Mouse (Mus musculus) heart, adult 8-10 months (tissue): ENCODE results near the gene Agap1. TPM values are rescaled to one million over a fixed set of nuclear protein-coding genes. Genes with fewer than 3 reads are reported as not detected.

ENCODE experiments used
- DNase-seq: peaks from one replicate; pipeline ENCODE4 v3.0.0; 2022; ENCODE audit warnings: low spot score
- total RNA-seq, 4 experiments: library from RNA; stranded (reverse); gene quantifications; 2 replicates each; pipeline ENCODE4 v1.2.4; 2022

The Agap1 gene
- total RNA-seq, 4 experiments from 2014 or later, result 53.0 to 74.6 (median 64.9) TPM

DNA sequence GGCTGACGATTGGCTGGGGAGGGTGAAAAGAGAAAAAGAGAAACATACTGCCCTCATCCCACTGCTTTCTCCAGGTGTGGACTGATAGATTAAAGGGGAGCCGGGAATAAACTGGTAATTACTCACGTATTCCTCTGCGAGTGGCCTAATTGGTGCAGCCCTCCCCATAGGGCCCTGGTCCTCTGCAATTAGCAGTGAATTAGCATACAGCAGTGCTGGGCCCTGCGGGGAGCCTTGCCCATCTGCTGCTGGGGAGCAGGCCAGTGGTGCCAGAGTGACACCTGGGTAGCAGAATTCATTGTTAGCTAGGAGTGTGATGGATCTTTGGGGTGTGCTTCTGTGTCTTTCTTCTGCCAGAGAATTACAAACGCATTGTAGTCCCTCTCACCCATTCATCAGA, 87.9 kb downstream of the Agap1 start:
- no peak for DNase-seq

DNA sequence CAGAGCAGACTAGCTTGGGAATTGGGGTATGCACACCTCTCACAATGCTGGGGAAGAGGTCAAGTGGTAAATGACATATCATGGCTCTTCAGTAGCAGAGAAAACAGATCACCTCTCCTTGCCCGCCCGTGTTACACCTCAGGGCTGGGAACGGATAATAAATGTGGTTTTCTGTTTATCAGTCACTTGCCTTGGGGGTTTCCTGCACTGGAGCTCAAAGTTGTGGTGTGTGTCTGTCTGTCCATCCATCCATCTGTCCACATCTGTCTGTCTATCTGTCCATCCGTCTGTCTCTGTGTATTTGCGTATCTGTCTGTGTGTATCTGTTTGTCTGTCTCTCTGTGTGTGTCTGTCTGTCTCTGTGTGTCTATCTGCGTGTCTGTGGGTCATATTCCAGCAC, 88.7 kb downstream of the Agap1 start:
- DNase-seq, result no peak

DNA sequence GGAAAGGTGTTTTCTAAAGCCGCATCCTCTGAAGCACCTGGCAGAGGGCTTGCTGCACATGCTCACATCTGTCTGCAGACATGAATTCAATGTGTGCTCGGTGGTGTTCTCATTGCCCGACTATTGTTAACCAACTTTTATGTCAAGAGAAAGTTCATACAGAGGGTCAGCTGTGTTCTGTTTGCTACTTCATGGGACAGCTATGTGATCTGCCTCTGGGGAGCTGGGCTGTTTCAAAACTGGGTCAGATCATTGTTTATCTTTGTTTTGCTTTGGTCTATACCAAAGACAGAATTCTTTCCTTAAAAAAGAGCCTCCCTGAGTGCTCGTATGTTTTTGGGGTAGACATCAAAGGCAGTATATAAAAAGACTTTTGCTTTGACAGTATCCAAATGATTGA, 89.5 kb downstream of the Agap1 start:
- DNase-seq, result peak; percentile 50

DNA sequence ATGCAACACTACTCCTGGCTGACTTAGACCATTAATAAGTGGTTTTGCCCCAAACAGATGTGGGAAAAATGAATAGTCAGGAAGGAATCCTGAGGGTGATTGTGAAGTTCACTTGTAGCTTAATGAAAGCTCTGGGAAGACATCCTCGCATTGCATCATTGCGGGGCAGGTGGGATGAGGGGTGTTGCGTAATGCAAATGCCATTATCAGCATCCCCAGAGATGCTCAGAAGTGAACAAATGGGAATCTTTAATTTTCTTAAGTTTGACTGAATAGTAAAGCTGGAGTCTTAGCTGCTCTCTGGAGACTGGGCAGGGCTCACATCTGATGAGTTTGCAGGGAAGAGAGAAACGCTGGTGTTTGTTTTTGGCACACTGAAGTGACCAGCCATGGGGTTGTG, 90.5 kb downstream of the Agap1 start:
- peak; percentile 71 for DNase-seq

DNA sequence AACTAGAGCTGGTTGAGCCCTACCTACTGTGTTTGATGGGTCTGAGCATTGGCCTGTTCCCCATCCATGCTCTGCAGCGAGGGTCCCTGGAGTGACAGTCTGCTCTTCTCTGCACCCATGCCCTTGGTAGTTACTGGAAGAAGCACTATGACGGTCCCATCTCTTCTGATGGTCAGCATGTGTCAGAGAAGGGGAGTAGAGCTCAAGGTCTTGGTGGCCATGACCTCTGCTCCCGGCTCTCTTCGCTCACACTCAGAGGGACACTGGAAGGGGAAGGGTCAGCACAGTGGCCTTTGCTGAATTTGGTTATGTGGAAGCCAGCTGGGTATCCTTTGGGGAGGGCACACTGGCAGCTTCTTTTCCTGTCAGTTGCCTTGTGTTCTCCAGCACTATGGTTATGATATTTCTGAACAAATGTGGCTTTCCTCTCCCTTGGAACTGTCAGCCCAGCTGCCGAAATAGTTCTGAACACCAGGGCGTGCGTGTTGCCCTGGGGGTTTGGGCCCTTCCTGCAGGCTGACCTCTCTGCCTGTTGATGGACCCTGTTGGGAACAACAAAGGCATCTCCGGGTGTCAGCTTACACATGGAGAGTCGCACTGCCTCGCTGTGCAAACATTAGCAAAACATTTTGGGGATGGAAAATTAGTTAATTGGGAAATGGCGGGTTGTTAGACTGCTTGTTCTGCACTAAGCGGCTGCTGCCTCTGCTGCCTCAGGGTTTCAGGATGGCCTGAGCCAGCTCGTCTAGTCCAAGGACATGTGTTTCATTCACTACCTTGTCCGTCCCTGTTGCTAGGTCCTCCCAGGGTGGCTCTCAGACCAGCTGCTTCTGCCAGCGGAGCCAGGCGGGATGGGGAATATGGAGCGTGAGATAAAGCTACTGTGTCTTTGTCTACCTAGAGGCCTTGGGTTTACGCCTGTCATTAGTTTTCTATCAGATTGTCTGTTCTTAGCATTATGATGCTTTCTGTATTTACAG, 93.2 kb downstream of the Agap1 start:
- DNase-seq, result no peak

DNA sequence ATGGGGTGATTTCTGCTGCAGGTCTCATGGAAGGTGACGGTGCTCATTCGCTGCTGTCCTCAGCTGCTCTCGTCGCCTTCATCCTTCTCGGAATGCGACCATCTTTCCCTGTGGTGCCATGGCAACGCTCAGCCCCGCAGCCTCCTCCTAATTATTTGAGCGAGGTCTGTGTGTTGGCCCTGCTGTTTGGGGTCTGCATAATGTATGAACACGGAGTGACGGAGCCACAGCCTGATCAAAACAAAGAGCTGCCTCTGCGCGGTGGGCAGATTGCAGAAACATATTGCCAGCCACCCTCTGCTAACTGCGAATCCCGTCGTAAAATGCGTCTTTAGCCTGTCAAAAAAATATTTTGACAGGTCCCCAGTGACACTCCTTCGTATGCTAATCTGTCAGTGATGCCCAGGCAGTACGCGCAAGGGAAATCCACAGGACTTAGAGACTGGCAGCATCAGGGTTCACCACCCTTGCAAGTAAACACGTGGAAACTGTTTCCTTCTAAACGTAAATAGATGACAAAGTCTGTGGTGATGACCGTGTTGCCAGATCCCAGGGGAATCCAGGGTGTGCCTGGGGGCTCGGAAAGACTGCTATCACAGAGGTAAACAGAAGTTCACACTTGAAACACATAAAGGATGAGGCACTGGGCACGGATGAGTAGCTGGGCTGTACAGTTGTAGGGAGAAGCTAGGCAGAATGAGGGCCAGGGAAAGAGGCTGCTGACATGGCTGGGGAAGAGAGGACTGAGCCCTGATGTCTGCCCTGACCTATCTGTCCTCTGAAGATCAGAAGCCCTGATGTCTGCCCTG, 95.7 kb downstream of the Agap1 start:
- no peak for DNase-seq

DNA sequence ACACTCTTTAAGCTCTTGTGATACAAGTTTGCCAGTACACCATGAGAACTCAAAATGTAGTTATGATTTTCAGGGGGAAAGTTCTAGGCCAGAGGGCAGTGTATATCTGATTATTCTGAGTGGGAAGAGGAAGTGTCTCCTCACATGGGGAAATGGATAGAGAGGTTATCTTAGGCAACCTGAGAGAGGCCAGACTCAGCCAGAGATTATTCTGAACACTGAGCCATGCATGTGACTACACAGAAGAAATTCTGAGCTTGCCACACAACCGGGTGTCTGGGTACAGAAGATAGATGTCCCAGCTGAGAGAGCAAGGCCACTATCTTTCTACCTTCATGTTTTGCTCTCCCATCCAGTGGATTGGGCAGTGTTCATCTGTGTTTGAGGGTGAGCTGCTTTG, 97.9 kb downstream of the Agap1 start:
- no peak for DNase-seq

DNA sequence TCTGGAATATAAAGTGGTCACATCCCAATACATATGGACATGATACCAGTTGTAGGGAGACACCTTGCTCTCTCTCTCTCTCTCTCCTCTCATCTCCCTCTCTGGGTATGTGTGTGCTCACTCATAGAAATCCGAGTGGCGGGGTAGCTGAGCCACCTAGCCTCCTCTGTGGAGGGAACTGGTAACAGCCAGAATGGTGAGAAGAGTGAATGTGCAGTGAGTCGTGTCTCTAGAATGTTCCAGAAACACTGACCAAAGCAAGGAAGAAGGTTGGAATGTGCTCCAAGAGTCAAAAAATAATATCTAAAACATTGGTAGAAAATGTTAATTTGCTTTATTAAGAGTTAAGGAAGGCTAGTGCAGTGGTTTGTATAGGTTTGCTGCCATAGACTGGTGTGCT, 99.2 kb downstream of the Agap1 start:
- DNase-seq, result no peak

DNA sequence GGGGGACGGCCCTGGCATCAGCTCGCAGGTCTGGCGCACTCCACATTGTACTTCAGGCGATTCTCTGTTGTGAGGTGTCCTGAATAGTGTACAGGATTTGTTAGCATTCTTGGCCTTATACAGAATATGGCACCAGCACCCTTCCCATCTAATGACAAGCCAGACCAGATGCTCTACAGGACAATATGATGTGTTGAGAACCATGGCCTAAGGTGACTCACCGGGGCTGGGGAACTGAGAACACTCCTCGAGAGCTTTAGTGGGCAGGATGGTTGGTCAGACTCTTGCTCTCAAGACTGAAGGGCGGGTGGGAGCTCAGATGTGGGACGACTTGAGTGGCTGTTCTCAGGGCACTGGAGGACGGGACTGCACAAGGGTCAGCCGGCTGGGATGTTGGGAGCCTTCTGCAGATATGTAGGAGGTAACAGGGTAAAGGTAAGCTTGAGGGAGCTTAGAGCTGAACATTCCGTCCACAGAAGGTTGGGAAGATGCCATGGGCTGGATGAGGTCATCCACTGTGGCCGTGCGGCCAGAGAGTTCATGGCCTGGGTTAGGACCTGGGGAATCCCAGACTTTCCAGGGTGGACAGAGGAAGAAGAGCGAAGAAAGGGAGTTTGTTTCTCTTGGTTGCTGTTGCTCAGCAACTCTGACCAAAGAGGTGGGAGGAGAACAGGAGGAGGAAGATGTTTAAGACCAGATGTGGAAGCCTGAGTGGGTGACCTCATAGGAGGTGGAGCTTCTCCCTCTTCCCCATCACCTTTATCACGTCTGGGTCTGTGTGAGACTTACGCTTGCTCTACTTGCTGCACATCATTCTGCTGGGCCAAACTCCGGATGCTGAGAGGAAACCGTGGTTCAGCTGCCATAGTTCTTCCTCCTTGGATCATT, 100.6 kb downstream of the Agap1 start:
- peak; percentile 68 for DNase-seq

DNA sequence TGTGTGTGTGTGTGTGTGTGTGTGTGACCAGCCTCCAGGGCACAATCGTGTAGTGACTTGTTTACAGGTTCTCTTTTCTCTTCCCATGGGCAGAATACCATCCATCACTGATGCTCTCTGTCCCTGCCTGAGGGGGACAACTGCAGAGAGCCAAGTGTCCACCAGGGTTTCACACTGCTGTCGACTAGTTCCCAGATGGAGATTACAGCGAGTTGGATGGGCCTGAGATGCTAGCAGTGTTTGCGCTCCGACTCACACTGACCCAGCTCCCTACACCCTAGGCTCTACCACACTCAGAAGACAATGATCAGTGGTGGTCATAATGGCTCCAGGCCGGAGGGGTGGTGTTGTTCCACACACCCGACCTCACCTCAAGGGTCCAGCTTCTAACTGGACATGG, 101.4 kb downstream of the Agap1 start:
- DNase-seq, result no peak

DNA sequence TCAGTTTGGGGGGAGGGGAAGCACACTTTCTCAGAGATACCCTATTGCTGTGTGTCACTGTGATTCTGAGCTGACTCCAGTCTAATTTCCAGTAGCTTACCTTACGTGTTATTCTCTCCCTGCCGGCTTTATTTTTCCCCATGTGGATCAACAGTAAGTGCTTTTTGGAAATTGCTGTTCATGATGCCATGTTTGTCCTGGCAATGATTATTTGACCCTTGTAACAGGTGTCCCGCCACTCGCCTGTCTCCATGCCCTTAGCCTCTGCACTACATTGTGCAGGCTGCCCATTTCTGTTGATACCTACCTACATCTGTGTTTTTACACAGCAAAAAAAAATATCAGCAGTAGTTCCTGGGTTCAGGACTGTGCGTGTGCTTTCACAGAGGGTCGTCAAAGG, 102.8 kb downstream of the Agap1 start:
- no peak for DNase-seq

DNA sequence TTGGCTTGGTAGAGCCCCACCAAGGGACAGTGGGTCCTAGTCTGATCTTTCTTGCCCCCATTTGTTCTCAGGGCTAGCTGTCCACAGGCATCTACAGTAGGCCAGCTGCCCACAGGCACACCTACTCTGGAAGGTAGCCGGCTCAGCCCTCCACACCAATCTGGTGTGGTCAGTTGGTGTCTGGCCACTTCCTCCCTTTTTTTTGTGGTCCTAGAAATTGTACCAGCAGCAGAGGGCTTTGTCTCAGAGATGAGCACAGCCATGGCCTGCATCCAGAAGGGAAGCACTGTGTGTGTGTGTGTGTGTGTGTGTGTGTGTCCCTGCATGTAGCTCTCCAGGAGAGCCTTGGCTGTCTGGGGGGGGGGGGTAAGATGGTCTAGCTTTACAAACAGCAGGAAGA, 103.5 kb downstream of the Agap1 start:
- DNase-seq, result no peak

DNA sequence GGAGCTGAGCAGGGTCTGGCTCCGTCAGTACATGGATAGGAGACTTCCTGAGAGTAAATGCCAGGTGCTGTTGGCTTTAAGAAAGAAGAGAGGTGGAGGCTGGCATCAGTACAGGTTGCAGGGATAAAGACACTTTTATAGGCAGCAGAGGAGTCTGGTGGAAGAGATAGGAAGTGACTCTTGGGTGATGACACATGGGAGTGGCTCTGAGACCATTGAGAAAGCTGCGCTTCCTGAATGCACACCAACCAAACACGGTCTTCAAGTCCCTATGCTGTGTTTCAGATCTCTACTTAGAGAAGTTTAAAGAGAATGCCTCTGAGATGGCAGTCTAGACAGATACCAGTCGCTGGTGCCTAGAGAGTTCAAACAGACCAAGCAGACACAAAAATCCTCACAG, 108.8 kb downstream of the Agap1 start:
- DNase-seq, result no peak

DNA sequence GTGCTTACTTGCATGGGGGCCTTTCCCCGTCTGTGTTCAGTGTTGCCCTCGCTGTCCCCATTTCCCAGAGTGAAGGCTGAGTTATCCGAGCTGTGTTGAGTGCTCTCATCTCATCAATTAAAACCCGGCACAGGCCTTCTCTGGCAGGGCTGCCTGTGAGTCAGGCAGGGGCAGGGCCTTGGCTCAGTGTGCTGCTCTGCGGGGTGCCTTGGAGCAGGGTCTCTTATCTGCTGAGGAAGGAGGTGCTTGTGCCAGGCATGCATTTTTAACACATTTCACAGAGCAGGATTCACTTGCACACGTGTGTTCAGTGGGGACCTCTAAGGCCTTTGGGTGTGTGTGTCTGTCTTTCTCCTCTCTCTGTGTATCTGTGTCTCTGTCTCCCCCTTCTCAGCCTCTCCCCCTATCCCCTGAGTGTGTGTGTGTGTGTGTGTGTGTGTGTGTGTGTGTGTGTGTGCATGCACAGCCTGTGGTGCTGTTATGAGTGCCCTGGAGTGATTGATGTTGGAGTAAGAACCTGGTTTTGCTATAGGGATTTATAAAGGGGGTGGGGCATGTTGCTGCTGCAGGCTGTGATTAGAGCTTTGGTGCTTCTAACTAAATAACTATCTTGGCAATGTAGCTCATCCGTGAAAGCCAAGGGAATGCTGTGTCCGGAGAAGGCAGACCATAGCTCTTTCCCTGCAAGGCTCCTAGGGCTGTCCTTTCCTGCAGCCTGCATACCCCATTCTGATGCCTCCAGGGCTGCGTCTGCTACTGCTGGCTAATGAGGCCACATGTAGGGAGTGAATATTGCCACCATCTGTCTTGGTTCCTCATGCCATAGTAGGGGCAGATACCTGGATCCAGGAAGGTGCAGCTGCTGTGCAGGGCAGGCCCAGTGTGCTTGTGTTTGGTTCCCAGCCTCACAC, 112.2 kb downstream of the Agap1 start:
- DNase-seq, result no peak

DNA sequence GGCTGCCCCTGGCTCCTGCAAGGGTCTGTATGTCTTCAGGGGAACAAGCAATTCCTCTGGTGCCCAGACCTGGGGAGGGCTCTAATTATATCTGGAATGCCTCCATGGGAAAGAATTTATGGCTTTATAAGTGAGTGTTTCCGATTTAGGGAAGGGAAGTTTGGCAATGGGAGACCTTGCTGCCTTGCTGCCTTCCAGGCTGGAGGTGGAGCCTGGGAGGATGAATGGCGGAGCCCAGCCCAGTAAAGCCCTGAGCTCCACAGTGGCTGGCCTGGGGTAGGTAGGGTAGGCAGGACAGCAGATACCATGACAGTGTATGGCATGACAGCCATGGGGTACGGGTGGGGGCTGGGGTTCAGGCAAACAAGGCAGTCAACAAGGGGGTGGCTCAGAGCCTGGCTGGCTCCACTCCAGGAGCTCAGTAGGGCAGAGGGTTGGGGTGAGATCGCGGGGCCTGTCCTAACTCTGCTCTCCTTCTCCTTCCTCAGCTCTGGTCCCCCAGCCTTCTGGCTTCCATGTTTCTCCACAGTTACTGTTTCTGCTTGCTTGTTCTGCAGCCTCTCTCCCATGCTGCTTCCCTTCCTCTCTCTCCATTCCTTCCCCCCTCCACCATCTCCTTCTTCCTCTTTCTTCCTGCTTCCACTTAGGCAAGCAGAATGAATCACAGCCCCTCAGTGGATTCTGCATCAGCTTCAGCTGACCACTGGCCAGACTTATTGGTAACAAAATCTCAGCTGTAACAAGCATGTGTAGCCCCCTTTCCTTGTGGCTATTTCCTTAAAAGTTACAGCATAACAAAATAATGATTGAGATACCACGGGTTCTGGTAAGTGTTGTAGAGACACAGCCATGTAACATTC, 114.2 kb downstream of the Agap1 start:
- DNase-seq, result no peak

DNA sequence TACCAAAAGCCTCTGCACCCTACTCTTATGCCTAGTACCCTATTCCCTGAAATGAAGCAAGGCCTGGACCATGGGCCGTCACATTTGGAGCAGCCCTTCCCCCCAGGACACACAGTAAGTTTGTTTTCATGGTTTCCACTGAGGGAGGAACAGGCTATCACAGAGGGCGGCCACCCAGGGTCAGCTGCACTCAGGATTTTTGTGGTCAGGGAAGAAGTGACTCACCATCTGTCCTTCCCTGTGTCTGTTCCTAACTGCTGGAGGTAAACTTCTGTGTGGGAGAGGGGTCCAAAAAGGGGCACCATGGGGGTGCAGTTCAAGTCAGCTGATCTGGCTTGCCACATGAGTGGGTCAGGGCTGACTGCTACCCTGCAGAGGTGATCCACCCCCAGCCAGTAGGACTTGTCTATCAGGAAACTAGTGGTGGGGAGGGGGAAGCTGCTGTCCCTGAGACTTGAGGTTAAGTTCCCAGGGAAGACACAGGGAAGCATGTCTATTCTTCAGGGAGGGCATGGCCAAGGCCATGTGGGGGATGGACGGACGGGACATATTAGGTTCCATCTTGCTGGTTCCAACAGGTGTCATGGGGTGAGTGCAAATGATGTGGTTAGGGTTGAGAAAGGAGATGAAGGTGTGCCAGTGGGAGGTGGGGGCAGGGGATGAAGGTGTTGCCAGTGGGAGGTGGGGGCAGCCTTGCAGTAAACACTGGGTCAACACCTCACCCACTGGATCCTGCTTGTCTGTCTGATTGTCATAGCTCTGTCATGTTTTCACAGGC, 116.1 kb downstream of the Agap1 start:
- DNase-seq, result peak; percentile 72

DNA sequence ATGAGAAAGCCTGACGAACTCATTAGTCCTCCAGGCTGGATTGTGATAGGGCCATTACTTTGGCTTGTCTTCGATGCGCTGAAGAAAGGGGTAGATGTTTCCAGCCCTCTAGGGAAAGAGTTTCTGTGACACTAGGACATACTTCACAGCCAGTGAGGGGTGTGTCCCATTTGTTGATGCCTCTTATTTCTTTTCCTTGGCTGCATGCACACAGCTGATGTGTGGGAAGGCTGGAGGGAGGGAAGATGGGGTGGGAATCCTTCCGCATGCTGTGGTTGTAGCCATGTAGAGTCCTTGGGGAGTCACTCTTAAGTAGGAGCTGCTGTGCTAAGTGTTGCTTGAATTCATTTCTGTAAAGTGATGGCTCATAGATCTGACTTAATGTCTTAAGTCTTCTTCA, 118.9 kb downstream of the Agap1 start:
- peak; percentile 48 for DNase-seq

DNA sequence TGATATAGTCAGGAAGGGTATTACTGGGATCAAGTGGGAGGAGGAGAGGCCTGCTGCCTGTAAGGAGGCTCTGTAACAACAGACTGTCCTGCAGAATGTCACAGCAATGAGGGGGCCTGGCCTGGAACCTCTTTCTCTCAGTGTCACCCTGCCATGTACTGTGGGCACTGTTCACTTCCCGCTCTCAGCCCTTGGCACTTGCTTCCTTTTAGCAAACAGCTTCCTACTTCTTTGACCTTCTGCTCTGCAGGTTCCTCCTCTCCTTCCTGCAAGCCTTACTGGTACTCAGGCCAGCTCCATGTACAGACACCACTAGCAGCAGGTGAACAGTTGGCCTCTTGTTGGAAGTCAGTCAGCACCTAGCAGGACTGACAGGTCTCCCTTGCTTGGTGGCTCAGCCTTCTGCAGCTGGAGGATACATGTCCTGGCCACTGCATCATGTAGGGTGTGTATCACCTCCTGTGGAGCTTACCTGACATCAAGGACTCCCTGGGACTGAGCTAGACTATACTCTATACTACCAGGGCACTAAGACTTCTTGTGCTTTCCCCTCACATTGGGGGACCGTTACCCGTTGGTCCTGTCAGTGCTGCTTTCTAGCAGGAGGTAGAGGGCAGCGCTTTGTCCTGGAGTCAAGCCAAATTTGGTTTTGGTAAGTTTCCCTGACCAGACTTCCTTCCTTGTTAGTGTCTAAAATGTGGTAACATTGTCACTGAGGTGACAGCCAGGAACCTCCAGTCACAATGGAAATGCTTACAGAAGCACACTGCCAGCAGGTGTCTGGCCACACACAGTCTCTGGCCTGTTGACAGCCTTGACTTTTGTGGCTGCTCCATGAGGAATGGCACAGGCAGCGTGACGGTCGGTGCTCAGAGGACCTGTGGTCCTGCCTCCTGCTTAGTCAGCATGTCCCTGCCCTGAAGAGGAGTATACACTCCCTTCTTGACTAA, 120.6 kb downstream of the Agap1 start:
- DNase-seq, result no peak
